Mouse (Mus musculus): ENCODE measurements around the gene Spink2. TPM values are rescaled to one million over a fixed set of nuclear protein-coding genes. Genes with fewer than 3 reads are reported as not detected.
"Not testable (repeated sequence)": the region's sequence is repeated elsewhere in the genome, so short reads cannot be mapped to it uniquely, and the experiment has no call there.

Gene Spink2
- polyA plus RNA-seq, 1 experiment from 2014 or later = 1.3 TPM

- Histone ChIP-seq H3K4me2 (replicated peaks; ENCODE audit: low read depth, low read length) (peak overlapping the region; percentile 50), H3K4me3 (ENCODE audit: low read length) (peak overlapping the region; percentile 28), H3K36me3 (ENCODE audit: insufficient read depth, low read length) (no peaks in the 10 kb centered on the region), H3K9ac (replicated peaks; ENCODE audit: low read length) (peak overlapping the region; percentile 14), H3K27me3 (ENCODE audit: insufficient read depth, low read length) (no peaks in the 10 kb centered on the region), H3K27ac (ENCODE audit: low read length) (no peak overlapping the region), H3K9me3 (ENCODE audit: low read length) (no peaks in the 10 kb centered on the region), H3K4me1 (ENCODE audit: insufficient read depth, low read length) (peaks cover 4% of the 10 kb centered on the region; the same call in 1 of the 2 replicates)
- 36% methylated on average over 7 of the region's 7 CpGs for WGBS
- peak; percentile 7; the same call in 1 of the 2 replicates for ATAC-seq (ENCODE audit: low FRiP score, low TSS enrichment)
Measured at GRCm38 (mm10) chr5:77245463-77245786, 34.2 kb upstream of the Spink2 start.

GRCm38 (mm10) chr5:77244331-77244987 lies 33.2 kb upstream of the Spink2 start:
- no peaks in the 10 kb centered on the region for H3K27me3 ChIP-seq (ENCODE audit: insufficient read depth, low read length)
- H3K4me3 ChIP-seq (ENCODE audit: low read length) = no peak overlapping the region
- H3K4me2 ChIP-seq (replicated peaks; ENCODE audit: low read depth, low read length) = no peak overlapping the region
- no peak overlapping the region for H3K27ac ChIP-seq (ENCODE audit: low read length)
- no peaks in the 10 kb centered on the region for H3K9me3 ChIP-seq (ENCODE audit: low read length)
- no peaks in the 10 kb centered on the region for H3K36me3 ChIP-seq (ENCODE audit: insufficient read depth, low read length)
- no peak overlapping the region for H3K9ac ChIP-seq (replicated peaks; ENCODE audit: low read length)
- WGBS = 56% methylated on average over 8 of the region's 8 CpGs
- H3K4me1 ChIP-seq (ENCODE audit: insufficient read depth, low read length) = peaks cover 4% of the 10 kb centered on the region; the same call in 1 of the 2 replicates
- ATAC-seq (ENCODE audit: low FRiP score, low TSS enrichment) = no peak

- no peak overlapping the region for H3K9ac ChIP-seq (replicated peaks; ENCODE audit: low read length)
- H3K4me2 ChIP-seq (replicated peaks; ENCODE audit: low read depth, low read length) = no peak overlapping the region
- no peaks in the 10 kb centered on the region for H3K27me3 ChIP-seq (ENCODE audit: insufficient read depth, low read length)
- H3K4me3 ChIP-seq (ENCODE audit: low read length) = no peak overlapping the region
- no peaks in the 10 kb centered on the region for H3K36me3 ChIP-seq (ENCODE audit: insufficient read depth, low read length)
- no peaks in the 10 kb centered on the region for H3K9me3 ChIP-seq (ENCODE audit: low read length)
- 85% methylated on average over 2 of the region's 2 CpGs for WGBS
- no peak for ATAC-seq (ENCODE audit: low FRiP score, low TSS enrichment)
- H3K27ac ChIP-seq (ENCODE audit: low read length) = no peak overlapping the region
- no peaks in the 10 kb centered on the region for H3K4me1 ChIP-seq (ENCODE audit: insufficient read depth, low read length)
Measured at GRCm38 (mm10) chr5:77237104-77237503, 25.8 kb upstream of the Spink2 start.

GRCm38 (mm10) chr5:77234921-77235320 lies 23.6 kb upstream of the Spink2 start:
- no peak for ATAC-seq (ENCODE audit: low FRiP score, low TSS enrichment)
- no peak overlapping the region for H3K4me3 ChIP-seq (ENCODE audit: low read length)
- H3K9me3 ChIP-seq (ENCODE audit: low read length) = no peaks in the 10 kb centered on the region
- H3K9ac ChIP-seq (replicated peaks; ENCODE audit: low read length) = no peak overlapping the region
- H3K27ac ChIP-seq (ENCODE audit: low read length) = no peak overlapping the region
- H3K36me3 ChIP-seq (ENCODE audit: insufficient read depth, low read length) = no peaks in the 10 kb centered on the region
- WGBS = 40% methylated on average over 3 of the region's 3 CpGs
- no peaks in the 10 kb centered on the region for H3K4me1 ChIP-seq (ENCODE audit: insufficient read depth, low read length)
- no peak overlapping the region for H3K4me2 ChIP-seq (replicated peaks; ENCODE audit: low read depth, low read length)
- H3K27me3 ChIP-seq (ENCODE audit: insufficient read depth, low read length) = no peaks in the 10 kb centered on the region

- H3K4me1 ChIP-seq (ENCODE audit: insufficient read depth, low read length); H3K27ac ChIP-seq (ENCODE audit: low read length); H3K27me3 ChIP-seq (ENCODE audit: insufficient read depth, low read length); H3K4me3 ChIP-seq (ENCODE audit: low read length); H3K36me3 ChIP-seq (ENCODE audit: insufficient read depth, low read length); H3K9ac ChIP-seq (replicated peaks; ENCODE audit: low read length); H3K9me3 ChIP-seq (ENCODE audit: low read length); H3K4me2 ChIP-seq (replicated peaks; ENCODE audit: low read depth, low read length); ATAC-seq (ENCODE audit: low FRiP score, low TSS enrichment): not testable (repeated sequence)
- WGBS = 85% methylated on average over 4 of the region's 4 CpGs
Measured at GRCm38 (mm10) chr5:77231863-77232262, 20.6 kb upstream of the Spink2 start.

- Histone ChIP-seq H3K27me3 (ENCODE audit: insufficient read depth, low read length) (no peaks in the 10 kb centered on the region), H3K9me3 (ENCODE audit: low read length) (no peaks in the 10 kb centered on the region), H3K9ac (replicated peaks; ENCODE audit: low read length) (no peak overlapping the region), H3K4me1 (ENCODE audit: insufficient read depth, low read length) (no peaks in the 10 kb centered on the region), H3K4me3 (ENCODE audit: low read length) (no peak overlapping the region), H3K27ac (ENCODE audit: low read length) (no peak overlapping the region), H3K36me3 (ENCODE audit: insufficient read depth, low read length) (no peaks in the 10 kb centered on the region), H3K4me2 (replicated peaks; ENCODE audit: low read depth, low read length) (no peak overlapping the region)
- peak; percentile 65; the same call in 1 of the 2 replicates for ATAC-seq (ENCODE audit: low FRiP score, low TSS enrichment)
- WGBS = 24% methylated on average over 1 of the region's 1 CpGs
Measured at GRCm38 (mm10) chr5:77228986-77229385, 17.7 kb upstream of the Spink2 start.

- Histone ChIP-seq H3K4me3 (ENCODE audit: low read length) (no peak overlapping the region), H3K4me1 (ENCODE audit: insufficient read depth, low read length) (no peaks in the 10 kb centered on the region), H3K4me2 (replicated peaks; ENCODE audit: low read depth, low read length) (no peak overlapping the region), H3K9ac (replicated peaks; ENCODE audit: low read length) (no peak overlapping the region), H3K27ac (ENCODE audit: low read length) (no peak overlapping the region), H3K36me3 (ENCODE audit: insufficient read depth, low read length) (no peaks in the 10 kb centered on the region), H3K9me3 (ENCODE audit: low read length) (peaks cover 3% of the 10 kb centered on the region; the same call in 1 of the 2 replicates), H3K27me3 (ENCODE audit: insufficient read depth, low read length) (no peaks in the 10 kb centered on the region)
- 0 out of 2 replicates have a peak, but pooled peaks have one; percentile 23 for ATAC-seq (ENCODE audit: low FRiP score, low TSS enrichment)
- WGBS = 74% methylated on average over 11 of the region's 11 CpGs
Measured at GRCm38 (mm10) chr5:77223043-77223975, 12.0 kb upstream of the Spink2 start.

DNA sequence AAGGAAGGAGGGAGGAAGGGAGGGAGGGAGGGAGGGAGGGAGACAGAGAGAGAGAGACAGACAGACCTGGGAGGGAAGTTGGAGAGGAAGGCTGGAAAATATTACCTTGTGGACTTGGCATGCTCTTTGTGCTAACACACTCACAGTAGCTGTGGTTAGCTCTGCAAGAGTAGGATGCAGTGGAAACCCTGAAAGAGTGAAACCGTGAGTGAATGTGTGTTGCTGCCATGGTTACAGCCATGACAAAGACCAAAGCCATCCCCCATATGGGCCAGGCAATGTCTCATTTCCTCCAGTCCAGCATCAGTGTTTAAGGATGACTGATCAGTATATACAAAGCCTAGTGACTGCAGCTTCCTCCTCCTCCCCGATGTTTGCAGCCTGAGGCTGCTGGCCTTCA lies 6.5 kb upstream of the Spink2 start:
- WGBS = 0% methylated on average over 2 of the region's 2 CpGs

GRCm38 (mm10) chr5:77217211-77217610 lies 5.9 kb upstream of the Spink2 start:
- H3K9me3 ChIP-seq (ENCODE audit: low read length) = peaks cover 3% of the 10 kb centered on the region; the same call in 1 of the 2 replicates
- no peak overlapping the region for H3K9ac ChIP-seq (replicated peaks; ENCODE audit: low read length)
- no peaks in the 10 kb centered on the region for H3K4me1 ChIP-seq (ENCODE audit: insufficient read depth, low read length)
- no peaks in the 10 kb centered on the region for H3K36me3 ChIP-seq (ENCODE audit: insufficient read depth, low read length)
- ATAC-seq (ENCODE audit: low FRiP score, low TSS enrichment) = peak; percentile 35; the same call in 1 of the 2 replicates
- no peaks in the 10 kb centered on the region for H3K27me3 ChIP-seq (ENCODE audit: insufficient read depth, low read length)
- no peak overlapping the region for H3K27ac ChIP-seq (ENCODE audit: low read length)
- H3K4me3 ChIP-seq (ENCODE audit: low read length) = peak overlapping the region; percentile 35
- WGBS = 8% methylated on average over 9 of the region's 9 CpGs
- H3K4me2 ChIP-seq (replicated peaks; ENCODE audit: low read depth, low read length) = peak overlapping the region; percentile 49

More for the DNA sequence above, 6.5 kb upstream of the Spink2 start:
- Histone ChIP-seq H3K9me3 (ENCODE audit: low read length) (peaks cover 3% of the 10 kb centered on the region; the same call in 1 of the 2 replicates), H3K36me3 (ENCODE audit: insufficient read depth, low read length) (no peaks in the 10 kb centered on the region), H3K27me3 (ENCODE audit: insufficient read depth, low read length) (no peaks in the 10 kb centered on the region), H3K4me2 (replicated peaks; ENCODE audit: low read depth, low read length) (peak overlapping the region; percentile 49), H3K9ac (replicated peaks; ENCODE audit: low read length) (no peak overlapping the region), H3K4me3 (ENCODE audit: low read length) (no peak overlapping the region; the same call in 1 of the 2 replicates), H3K4me1 (ENCODE audit: insufficient read depth, low read length) (no peaks in the 10 kb centered on the region), H3K27ac (ENCODE audit: low read length) (no peak overlapping the region)
- peak; percentile 44 for ATAC-seq (ENCODE audit: low FRiP score, low TSS enrichment)
